Mouse (Mus musculus): ENCODE data around the gene Sstr4. TPM values are rescaled to one million over a fixed set of nuclear protein-coding genes. Genes with fewer than 3 reads are reported as not detected.

The Sstr4 gene
- polyA plus RNA-seq, 1 experiment: not detected

- H3K9me3 ChIP-seq: no peaks in the 10 kb centered on the region
- TF ChIP-seq GATA1 (IDR thresholded peaks at IDR 0.05; ENCODE audit: borderline replicate concordance, low read length): no peak
- no peak for TF ChIP-seq FLI1 (IDR thresholded peaks at IDR 0.05; ENCODE audit: low read length)
Measured at GRCm38 (mm10) chr2:148442172-148442571, 47.0 kb downstream of the Sstr4 start.

GRCm38 (mm10) chr2:148442710-148443109 lies 47.6 kb downstream of the Sstr4 start:
- no peaks in the 10 kb centered on the region for H3K9me3 ChIP-seq

More at GRCm38 (mm10) chr2:148442172-148442571, 47.0 kb downstream of the Sstr4 start:
- Histone ChIP-seq H3K27me3 (replicated peaks) (peaks cover 2% of the 10 kb centered on the region), H3K36me3 (replicated peaks; ENCODE audit: low read length) (peaks cover 17% of the 10 kb centered on the region), H3K4me1 (peaks cover 58% of the 10 kb centered on the region), H3K4me3 (replicated peaks) (peak overlapping the region; percentile 91)

GRCm38 (mm10) chr2:148443249-148443958 lies 48.3 kb downstream of the Sstr4 start, which contains the start of gene Cd93:
TSS of gene Cd93 (minus strand) at chr2:148443563.
- H3K27me3 ChIP-seq (replicated peaks): peaks cover 2% of the 10 kb centered on the region
- peak within 1 kb of the TSS; percentile 91 for H3K4me3 ChIP-seq (replicated peaks)
- peaks cover 8% of the 10 kb centered on the region for H3K36me3 ChIP-seq (replicated peaks; ENCODE audit: low read length)
- H3K9me3 ChIP-seq: no peaks in the 10 kb centered on the region
- no peak for TF ChIP-seq GATA1 (IDR thresholded peaks at IDR 0.05; ENCODE audit: borderline replicate concordance, low read length)
- no peak for TF ChIP-seq FLI1 (IDR thresholded peaks at IDR 0.05; ENCODE audit: low read length)
- peaks cover 54% of the 10 kb centered on the region for H3K4me1 ChIP-seq

More at GRCm38 (mm10) chr2:148442710-148443109, 47.6 kb downstream of the Sstr4 start:
- peaks cover 2% of the 10 kb centered on the region for H3K27me3 ChIP-seq (replicated peaks)
- peaks cover 14% of the 10 kb centered on the region for H3K36me3 ChIP-seq (replicated peaks; ENCODE audit: low read length)
- H3K4me3 ChIP-seq (replicated peaks): peak overlapping the region; percentile 91
- H3K4me1 ChIP-seq: peaks cover 56% of the 10 kb centered on the region
- TF ChIP-seq FLI1 (IDR thresholded peaks at IDR 0.05; ENCODE audit: low read length) (no peak), GATA1 (IDR thresholded peaks at IDR 0.05; ENCODE audit: borderline replicate concordance, low read length) (no peak)

GRCm38 (mm10) chr2:148444472-148444871 lies 49.3 kb downstream of the Sstr4 start:
- Histone ChIP-seq H3K27me3 (replicated peaks) (peaks cover 2% of the 10 kb centered on the region), H3K9me3 (no peaks in the 10 kb centered on the region), H3K36me3 (replicated peaks; ENCODE audit: low read length) (peaks cover 3% of the 10 kb centered on the region), H3K4me3 (replicated peaks) (no peak overlapping the region), H3K4me1 (peaks cover 54% of the 10 kb centered on the region)
- TF ChIP-seq GATA1 (IDR thresholded peaks at IDR 0.05; ENCODE audit: borderline replicate concordance, low read length) (no peak), FLI1 (IDR thresholded peaks at IDR 0.05; ENCODE audit: low read length) (no peak)

GRCm38 (mm10) chr2:148445616-148446015 lies 50.5 kb downstream of the Sstr4 start:
- no peak for TF ChIP-seq FLI1 (IDR thresholded peaks at IDR 0.05; ENCODE audit: low read length)
- Histone ChIP-seq H3K36me3 (replicated peaks; ENCODE audit: low read length) (peaks cover 3% of the 10 kb centered on the region), H3K27me3 (replicated peaks) (peaks cover 2% of the 10 kb centered on the region), H3K4me3 (replicated peaks) (no peak overlapping the region), H3K4me1 (peaks cover 48% of the 10 kb centered on the region), H3K9me3 (no peaks in the 10 kb centered on the region)

Other genes with a start within 250 kb of the Sstr4 start
- gene Thbd, start 12.8 kb downstream of the Sstr4 start, polyA plus RNA-seq (2012; ENCODE audit: insufficient read depth, low replicate concordance): 1.2 TPM in 2 replicates
- 1.2 TPM in 1 of 2 replicates, not detected in the other for gene Cd93, start 48.2 kb downstream of the Sstr4 start, polyA plus RNA-seq (2012; ENCODE audit: insufficient read depth, low replicate concordance)

Data from megakaryocyte, embryonic 14.5 days (primary cell).